8 mouse cellular contexts compared by ENCODE assay signal in the genomic region with DNA sequence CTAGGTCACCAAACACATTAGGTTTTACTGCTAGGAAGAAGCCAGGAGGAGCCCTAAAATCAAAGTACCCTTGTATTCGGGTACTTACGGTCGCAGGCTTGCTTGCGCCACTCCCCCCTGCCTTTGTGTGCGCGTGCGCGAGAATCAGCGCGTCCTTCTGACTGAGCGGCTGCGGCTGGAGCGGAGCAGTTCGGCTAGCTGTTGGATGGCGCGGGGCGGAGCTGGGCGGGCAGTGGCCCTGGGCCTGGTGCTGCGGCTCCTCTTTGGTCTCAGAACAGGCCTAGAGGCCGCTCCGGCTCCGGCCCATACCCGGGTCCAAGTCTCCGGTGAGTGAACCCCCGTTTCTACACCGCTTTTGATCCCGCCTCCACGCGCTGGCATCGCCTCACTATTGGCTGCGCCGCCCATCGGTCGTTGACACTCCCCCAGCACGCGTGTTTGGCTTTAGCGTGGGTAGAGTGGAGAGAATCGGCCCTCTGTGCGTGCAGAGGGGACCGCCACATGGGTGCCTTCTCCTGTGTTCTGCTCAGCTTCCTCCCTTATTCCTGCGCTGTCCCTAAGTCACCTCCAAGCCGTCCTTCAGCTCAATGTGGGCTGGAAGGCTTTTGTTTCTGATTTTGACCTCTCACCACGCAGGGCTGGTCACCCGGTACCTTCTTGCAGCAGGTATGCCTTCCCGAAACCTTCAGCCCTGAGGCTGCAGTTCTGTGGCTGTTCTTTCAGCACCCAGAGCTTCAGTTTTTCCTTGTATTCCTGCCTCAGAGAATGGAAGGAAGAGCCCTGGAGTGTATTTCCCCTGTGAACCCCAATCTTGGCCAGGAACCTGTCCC. TPM values are rescaled to one million over a fixed set of nuclear protein-coding genes. Genes with fewer than 3 reads are reported as not detected.
DNase-seq lines count a peak whose midpoint lies in the region; ATAC-seq and TF ChIP-seq lines count a peak whose summit lies in the region.

A gene (plus strand): TSS at position 126 of the 830 bp plus-strand sequence.

- dilution Hi-C loops in CH12.LX (cut with MboI; ENCODE audit: extremely low pct_ligation_motif_present, extremely low pct_unique_long_range_greater_than_20kb, low sequenced_read_pairs), result no loop called here

- H3K4me3 ChIP-seq in CH12.LX (replicated peaks in 1 of 3; ENCODE audit: low read depth in 2 of 3, low read length in 2 of 3, poor library complexity in 1 of 3), result peak within 1 kb of the TSS; percentile 75 to 83 (median 81)
- H3K4me3 ChIP-seq in forebrain, embryonic 12.5 days (replicated peaks), result peak within 1 kb of the TSS; percentile 73
- H3K4me3 ChIP-seq in heart, postnatal 0 days (ENCODE audit: low read depth, low read length), result peak within 1 kb of the TSS; percentile 88
- H3K4me3 ChIP-seq in liver, embryonic 16.5 days (ENCODE audit: low read depth, low read length), result peak within 1 kb of the TSS; percentile 83
- H3K4me3 ChIP-seq in neural tube, embryonic 13.5 days, result peak within 1 kb of the TSS; percentile 89
- peak within 1 kb of the TSS; percentile 97 for H3K4me3 ChIP-seq in testis, adult 2 months (ENCODE audit: control insufficient read depth, low read depth, low read length)

- H3K4me2 ChIP-seq in CH12.LX (ENCODE audit: insufficient read depth, low read depth, poor library complexity, severe bottlenecking), result peak within 1 kb of the TSS; percentile 80
- peak within 1 kb of the TSS; percentile 83 for H3K4me2 ChIP-seq in forebrain, embryonic 12.5 days
- peak within 1 kb of the TSS; percentile 83 for H3K4me2 ChIP-seq in heart, postnatal 0 days (ENCODE audit: low read depth, low read length)
- peak within 1 kb of the TSS; percentile 89 for H3K4me2 ChIP-seq in liver, embryonic 16.5 days (ENCODE audit: low read depth, low read length)
- H3K4me2 ChIP-seq in neural tube, embryonic 13.5 days, result peak within 1 kb of the TSS; percentile 96

- peak within 1 kb of the TSS; percentile 69 for H3K9ac ChIP-seq in CH12.LX (ENCODE audit: insufficient read depth, low read depth)
- H3K9ac ChIP-seq in forebrain, embryonic 12.5 days, result peak within 1 kb of the TSS; percentile 72
- peak within 1 kb of the TSS; percentile 58 for H3K9ac ChIP-seq in heart, postnatal 0 days (replicated peaks; ENCODE audit: low read depth, low read length)
- H3K9ac ChIP-seq in liver, embryonic 16.5 days (ENCODE audit: low read depth, low read length), result peak within 1 kb of the TSS; percentile 74
- H3K9ac ChIP-seq in neural tube, embryonic 13.5 days, result peak within 1 kb of the TSS; percentile 81

- no peak for TF ChIP-seq CTCF in CH12.LX (conservative IDR thresholded peaks at IDR 0.05 in 1 of 2, IDR thresholded peaks at IDR 0.05 in 1 of 2; ENCODE audit: low read depth in 2 of 2, low read length in 2 of 2)
- no peak; the same call in 1 of the 2 replicates for TF ChIP-seq CTCF in heart, postnatal 0 days (IDR thresholded peaks at IDR 0.05; ENCODE audit: low read depth)
- TF ChIP-seq CTCF in testis, adult 2 months (IDR thresholded peaks at IDR 0.05; ENCODE audit: control insufficient read depth, insufficient read depth, insufficient replicate concordance, low read depth, low read length), result no peak

- no peaks in the 10 kb centered on the region for H3K27me3 ChIP-seq in CH12.LX (replicated peaks)
- no peaks in the 10 kb centered on the region for H3K27me3 ChIP-seq in forebrain, embryonic 12.5 days
- H3K27me3 ChIP-seq in heart, postnatal 0 days (ENCODE audit: control insufficient read depth, insufficient read depth, low read length), result no peaks in the 10 kb centered on the region
- H3K27me3 ChIP-seq in liver, embryonic 16.5 days (ENCODE audit: control insufficient read depth, insufficient read depth, low read depth, low read length), result no peaks in the 10 kb centered on the region
- no peaks in the 10 kb centered on the region for H3K27me3 ChIP-seq in neural tube, embryonic 13.5 days
- no peaks in the 10 kb centered on the region for H3K27me3 ChIP-seq in testis, adult 2 months (ENCODE audit: control insufficient read depth, insufficient read depth, low read length)

- TF ChIP-seq EP300 in CH12.LX (IDR thresholded peaks at IDR 0.05; ENCODE audit: low read length), result no peak
- TF ChIP-seq EP300 in heart, postnatal 0 days (IDR thresholded peaks at IDR 0.05; ENCODE audit: low read depth), result no peak

- H3K36me3 ChIP-seq in CH12.LX (replicated peaks in 1 of 2; ENCODE audit: control insufficient read depth in 1 of 2, insufficient read depth in 1 of 2, low read length in 1 of 2), result peaks cover 13 to 44% of the 10 kb centered on the region in 2 experiments
- peaks cover 26% of the 10 kb centered on the region for H3K36me3 ChIP-seq in forebrain, embryonic 12.5 days (replicated peaks)
- H3K36me3 ChIP-seq in heart, postnatal 0 days (replicated peaks; ENCODE audit: control insufficient read depth, insufficient read depth, low read length), result peaks cover 24% of the 10 kb centered on the region
- no peaks in the 10 kb centered on the region for H3K36me3 ChIP-seq in liver, embryonic 16.5 days (ENCODE audit: control insufficient read depth, insufficient read depth)
- H3K36me3 ChIP-seq in neural tube, embryonic 13.5 days, result peaks cover 32% of the 10 kb centered on the region
- peaks cover 2% of the 10 kb centered on the region for H3K36me3 ChIP-seq in testis, adult 2 months (ENCODE audit: control insufficient read depth, insufficient read depth, low read length)

- in situ Hi-C loops in CH12.LX (cut with MboI; ENCODE audit: low pct_ligation_motif_present, low pct_unique_long_range_greater_than_20kb, low sequenced_read_pairs), result no loop called here

- H3K79me2 ChIP-seq in CH12.LX (replicated peaks; ENCODE audit: control insufficient read depth, extremely low read depth, insufficient read depth, poor library complexity, severe bottlenecking), result no peaks in the 10 kb centered on the region

- TF ChIP-seq RAD21 in CH12.LX (IDR thresholded peaks at IDR 0.05; ENCODE audit: low read depth, low read length), result no peak

- peaks cover 0 to 19% of the 10 kb centered on the region in 2 experiments; a peak in 2 of 4 replicates for H3K4me1 ChIP-seq in CH12.LX (ENCODE audit: control insufficient read depth in 1 of 2, insufficient read depth in 2 of 2)
- H3K4me1 ChIP-seq in forebrain, embryonic 12.5 days, result peaks cover 15% of the 10 kb centered on the region
- H3K4me1 ChIP-seq in heart, postnatal 0 days (ENCODE audit: control insufficient read depth, insufficient read depth), result peaks cover 4% of the 10 kb centered on the region; the same call in 1 of the 2 replicates
- H3K4me1 ChIP-seq in liver, embryonic 16.5 days (ENCODE audit: control insufficient read depth, low read depth, low read length), result peaks cover 7% of the 10 kb centered on the region
- H3K4me1 ChIP-seq in neural tube, embryonic 13.5 days (replicated peaks), result peaks cover 22% of the 10 kb centered on the region
- no peaks in the 10 kb centered on the region for H3K4me1 ChIP-seq in testis, adult 2 months (ENCODE audit: control insufficient read depth, insufficient read depth, low read length)

- WGBS in forebrain, embryonic 12.5 days, result 0% methylated on average over 45 of the region's 45 CpGs
- under 1% methylated on average over 45 of the region's 45 CpGs for WGBS in heart, postnatal 0 days
- under 1% methylated on average over 45 of the region's 45 CpGs for WGBS in liver, embryonic 16.5 days (ENCODE audit: insufficient replicate concordance)
- under 1% methylated on average over 45 of the region's 45 CpGs for WGBS in neural tube, embryonic 13.5 days

- ATAC-seq in forebrain, embryonic 12.5 days (ENCODE audit: low FRiP score), result peak; percentile 93
- ATAC-seq in heart, postnatal 0 days (ENCODE audit: insufficient read depth, low read depth), result peak; percentile 94
- ATAC-seq in liver, embryonic 16.5 days (ENCODE audit: low read depth), result peak; percentile 88
- ATAC-seq in neural tube, embryonic 13.5 days (ENCODE audit: low read depth), result peak; percentile 96

- peak; percentile 81 for TF ChIP-seq POLR2A in CH12.LX (IDR thresholded peaks at IDR 0.05; ENCODE audit: low read depth, low read length)
- TF ChIP-seq POLR2A in testis, adult 2 months (IDR thresholded peaks at IDR 0.05; ENCODE audit: control insufficient read depth, low read depth, low read length), result peak; percentile 97

- no peaks in the 10 kb centered on the region for H3K9me3 ChIP-seq in CH12.LX (replicated peaks; ENCODE audit: low read length)
- no peaks in the 10 kb centered on the region for H3K9me3 ChIP-seq in forebrain, embryonic 12.5 days
- H3K9me3 ChIP-seq in heart, postnatal 0 days (replicated peaks; ENCODE audit: control insufficient read depth, low read length), result no peaks in the 10 kb centered on the region
- no peaks in the 10 kb centered on the region for H3K9me3 ChIP-seq in liver, embryonic 16.5 days (replicated peaks; ENCODE audit: control insufficient read depth, low read length)
- H3K9me3 ChIP-seq in neural tube, embryonic 13.5 days, result no peaks in the 10 kb centered on the region

- peak; percentile 90 for DNase-seq in CH12.LX (ENCODE audit: extremely low read depth)
- peak; percentile 89 for DNase-seq in c-Kit-positive CD71-positive TER-119-negative erythroid progenitor cells, embryonic 14.5 days (ENCODE audit: low read depth)
- peak; percentile 90 for DNase-seq in heart, postnatal 0 days (ENCODE audit: low spot score)
- peak; percentile 92 to 95 for DNase-seq in kidney, postnatal 4 days

- no peak within 1 kb of the TSS for H3K27ac ChIP-seq in CH12.LX (ENCODE audit: insufficient read depth, low read depth)
- H3K27ac ChIP-seq in forebrain, embryonic 12.5 days, result peak within 1 kb of the TSS; percentile 54; the same call in 1 of the 2 replicates
- peak within 1 kb of the TSS; percentile 39; the same call in 1 of the 2 replicates for H3K27ac ChIP-seq in heart, postnatal 0 days (ENCODE audit: low read depth)
- H3K27ac ChIP-seq in liver, embryonic 16.5 days (ENCODE audit: low read length), result 0 out of 2 replicates have a peak within 1 kb of the TSS, but pooled peaks have one; percentile 34
- peak within 1 kb of the TSS; percentile 82 for H3K27ac ChIP-seq in neural tube, embryonic 13.5 days (replicated peaks)
- H3K27ac ChIP-seq in testis, adult 2 months (ENCODE audit: control insufficient read depth, insufficient read depth, low read depth, low read length), result peak within 1 kb of the TSS; percentile 97

TF ChIP-seq in CH12.LX, 34 proteins besides CTCF, POLR2A, EP300 and RAD21 (continues in another document):
- TF ChIP-seq MEF2A (IDR thresholded peaks at IDR 0.05; ENCODE audit: borderline replicate concordance, low read depth, low read length) (peak; percentile 22; the same call in 1 of the 2 replicates), ELF1 (IDR thresholded peaks at IDR 0.05; ENCODE audit: low read depth, low read length) (no peak)

RNA-seq across cellular contexts. Expression of the gene that starts here (rescaled TPM):
- total RNA-seq in CH12.LX (2012; rRNA removed), result 53.7 and 57.1 TPM in 2 replicates
- 67.1 and 84.2 TPM in 2 replicates for total RNA-seq in CH12.LX (2014; rRNA removed)
- 45.3 and 50.9 TPM in 2 replicates for polyA plus RNA-seq in CH12.LX (2012; ENCODE audit: insufficient read length, low read depth)
- polyA plus RNA-seq in forebrain, embryonic 12.5 days (2016; fragmentation: Nextera tagmentation; extraction: Ambion mirVana), result 54.7 and 55.1 TPM in 2 replicates
- 17.3 and 24.0 TPM in 2 replicates for total RNA-seq in heart, postnatal 0 days (2014; rRNA removed; ENCODE audit: low replicate concordance)
- polyA plus RNA-seq in heart, postnatal 0 days (2015; fragmentation: Nextera tagmentation; extraction: Ambion mirVana), result 37.3 and 41.6 TPM in 2 replicates
- polyA plus RNA-seq in liver, embryonic 16.5 days (2015; fragmentation: Nextera tagmentation; extraction: Ambion mirVana), result 11.9 and 12.1 TPM in 2 replicates
- polyA plus RNA-seq in neural tube, embryonic 13.5 days (2015; fragmentation: Nextera tagmentation; extraction: Ambion mirVana), result 52.7 and 57.4 TPM in 2 replicates
- polyA plus RNA-seq in testis, adult 2 months (2012; rRNA removed), result 264 and 291 TPM in 2 replicates
